Mouse (Mus musculus): ENCODE measurements around the gene Cks2.
A peak's percentile ranks its signal among the peaks of the same experiment; 100 is the strongest.

Gene Cks2

DNA sequence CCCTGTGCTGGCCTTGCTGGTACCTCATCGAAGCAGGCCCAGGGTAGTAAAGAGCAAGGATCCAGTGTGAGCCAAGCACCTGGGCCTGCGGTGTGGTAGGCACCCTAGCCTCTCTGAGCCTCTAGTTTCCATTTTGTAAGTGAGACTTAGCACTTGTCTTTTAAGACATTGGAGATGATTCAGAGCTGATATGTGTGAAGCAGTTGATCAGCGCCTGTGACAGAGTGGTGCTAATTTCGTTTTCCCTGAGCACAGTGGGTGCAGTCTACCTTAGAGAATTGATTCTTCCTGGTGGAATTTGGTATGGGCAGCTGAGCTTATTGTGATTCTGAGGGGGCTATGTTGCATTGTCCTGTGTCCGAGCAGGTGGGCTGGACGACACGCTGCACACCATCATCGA lies 36.6 kb downstream of the Cks2 start:
- no peak for DNase-seq

DNA sequence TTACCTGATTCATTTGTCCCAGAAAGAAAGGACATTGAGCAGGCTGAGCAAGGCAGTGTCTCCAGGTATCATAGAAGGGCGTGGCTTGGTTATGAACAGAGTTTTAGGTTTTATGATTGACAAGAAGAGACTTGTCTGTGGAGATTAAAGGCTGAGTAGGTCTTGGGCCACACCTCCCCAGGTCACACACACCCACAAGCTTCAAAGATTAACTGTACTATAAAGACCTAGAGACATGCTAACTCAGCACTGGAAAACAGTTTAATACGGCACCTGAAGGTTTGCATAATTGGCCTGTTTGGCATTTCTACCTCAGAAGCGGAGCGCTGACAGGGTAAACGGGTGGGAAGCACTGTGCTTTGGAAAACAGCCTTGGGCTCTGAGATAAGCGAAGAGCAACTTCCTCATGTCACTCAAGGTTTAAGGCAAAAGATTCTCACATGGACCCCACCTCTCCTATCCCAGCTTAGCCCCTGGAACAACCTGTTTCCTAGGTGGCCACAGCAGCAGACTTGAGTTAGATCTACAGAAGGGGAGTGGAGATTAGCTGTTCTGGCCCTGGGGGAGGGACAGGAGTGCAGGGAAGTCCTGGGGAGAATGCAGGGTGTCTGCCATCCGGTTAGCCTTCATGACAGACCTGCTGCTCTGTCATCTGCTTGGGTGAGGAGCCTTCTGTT lies 40.4 kb downstream of the Cks2 start:
- peak; percentile 43 for DNase-seq

DNA sequence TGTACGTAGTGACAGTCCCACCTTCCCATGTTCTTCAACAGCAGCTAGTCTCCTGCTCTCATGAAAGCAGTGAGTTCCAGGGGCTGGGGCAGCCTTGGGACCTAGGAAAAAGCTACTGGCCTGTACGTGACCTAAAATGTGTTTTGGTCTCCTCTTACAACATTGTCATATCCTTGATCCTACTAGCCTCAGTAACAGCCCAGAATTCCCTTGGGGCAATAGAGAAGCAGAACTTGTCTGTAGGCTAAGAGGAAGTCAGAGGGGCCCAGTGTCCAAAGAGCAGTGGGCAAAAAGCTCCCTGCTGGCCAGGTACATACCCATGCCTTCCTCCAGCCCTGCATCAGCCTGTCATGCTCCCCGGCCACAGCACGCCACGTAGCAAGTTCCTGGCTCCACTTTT lies 41.9 kb downstream of the Cks2 start:
- no peak for DNase-seq

DNA sequence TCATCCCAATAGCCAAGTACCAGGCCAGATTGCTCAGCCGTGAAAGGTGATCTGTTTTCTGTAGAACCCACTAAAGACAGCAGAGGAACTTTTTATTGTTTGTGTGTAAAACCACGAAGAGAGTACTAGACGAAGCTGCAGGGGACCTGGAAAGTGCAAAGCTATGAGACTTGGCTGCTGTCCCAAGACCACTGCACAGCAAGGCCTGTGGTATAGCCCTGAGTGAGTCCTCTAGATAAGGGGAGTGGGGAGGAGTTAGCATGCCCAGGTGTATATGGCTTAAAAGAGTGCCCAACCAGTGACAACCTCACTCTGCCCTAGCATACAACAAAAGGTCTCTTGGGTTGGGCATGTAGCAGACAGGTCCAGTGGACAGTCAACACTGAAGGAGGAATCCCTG lies 43.7 kb downstream of the Cks2 start:
- DNase-seq = no peak

DNA sequence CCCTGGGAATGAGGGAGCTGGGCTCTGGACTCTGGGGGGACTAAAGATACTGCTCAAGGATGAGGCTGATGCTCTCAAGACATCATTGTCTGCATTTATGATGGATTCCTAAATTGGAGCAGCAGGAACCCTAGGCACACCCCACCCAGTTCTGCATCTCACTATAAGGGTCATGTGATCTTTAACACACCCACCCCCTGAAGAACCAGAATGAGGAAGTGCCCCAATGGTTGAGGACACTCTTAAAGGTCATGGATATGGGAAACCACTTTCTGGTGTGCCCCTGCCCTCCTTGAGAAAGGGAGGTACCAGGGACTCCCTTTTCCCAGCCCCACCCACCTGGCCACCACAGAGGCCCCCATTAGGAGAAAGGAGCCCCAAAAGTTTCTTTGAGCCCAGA lies 51.4 kb downstream of the Cks2 start:
- DNase-seq = no peak

DNA sequence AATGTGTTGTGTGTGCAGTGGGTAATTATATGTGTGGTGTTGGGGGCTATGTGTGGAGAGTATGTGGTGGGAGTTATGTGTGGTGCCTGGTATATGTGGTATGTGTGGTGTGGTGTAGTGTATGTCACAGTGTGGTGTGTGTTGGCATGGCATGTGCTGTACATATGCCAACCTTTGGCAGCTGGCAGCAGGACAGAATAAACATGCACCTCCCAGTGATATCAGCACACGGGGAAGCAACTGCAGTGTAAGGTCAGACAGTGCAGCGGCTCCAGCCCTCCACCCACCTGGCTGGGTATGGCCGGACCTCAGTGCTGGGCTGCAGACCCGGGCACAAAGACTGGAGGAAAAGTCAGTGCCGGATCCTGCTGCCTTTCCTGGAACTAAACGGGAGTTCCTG lies 52.4 kb downstream of the Cks2 start:
- no peak for DNase-seq

DNA sequence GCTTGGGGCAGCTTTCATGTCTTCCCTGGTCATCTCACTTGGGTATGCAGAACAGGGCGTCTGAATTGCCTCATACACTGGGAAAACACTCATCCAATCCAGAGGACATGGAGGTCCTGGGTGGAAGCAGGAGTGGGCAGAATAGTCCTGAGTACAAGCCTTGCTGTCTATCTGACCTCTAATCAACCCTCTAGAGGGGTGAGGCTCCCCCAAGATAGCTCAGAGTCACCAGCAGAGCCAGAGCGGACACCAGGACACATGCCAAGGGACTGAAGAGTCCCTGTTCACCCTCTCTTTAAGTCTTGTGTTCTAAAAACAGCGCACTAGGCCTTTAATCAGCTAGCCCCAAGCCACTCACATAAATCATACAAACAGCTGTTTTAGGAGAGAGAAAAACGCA lies 52.9 kb downstream of the Cks2 start:
- DNase-seq = no peak

DNA sequence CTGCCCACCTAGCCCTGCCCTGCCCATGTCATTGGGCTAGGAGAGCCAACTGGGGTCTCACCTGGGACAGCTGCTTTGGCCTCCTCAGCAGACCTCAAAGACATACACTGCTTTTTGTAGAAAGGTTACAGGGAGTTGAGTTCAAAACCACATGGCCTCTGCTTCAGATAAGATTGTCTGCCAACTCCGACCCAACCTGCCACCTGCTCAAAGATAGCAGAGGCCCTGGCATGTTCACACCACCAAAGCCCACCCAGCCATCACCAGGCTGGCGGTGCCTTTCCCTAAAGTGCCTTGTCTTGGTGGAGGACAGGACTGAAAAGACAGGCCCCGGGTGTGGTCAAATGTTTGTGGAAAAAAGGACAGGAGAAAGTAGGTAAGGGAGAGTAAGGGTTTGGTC lies 53.3 kb downstream of the Cks2 start:
- DNase-seq = no peak
